Mouse (Mus musculus): ENCODE measurements at regions not wholly inside any gene's neighbourhood (a gene's known extent, or its start where the extent isn't known, plus 50 kb on each side); places are given as distances from the start of the nearest gene placed in this dataset.

GRCm38 (mm10) chr6:140342881-140343280 is 81.0 kb upstream of the Plekha5 start:
- Histone ChIP-seq H3K27me3 (ENCODE audit: control insufficient read depth, insufficient read depth, low read length) (no peaks in the 10 kb centered on the region), H3K4me1 (ENCODE audit: control insufficient read depth, insufficient read depth, low read length) (peaks cover 3% of the 10 kb centered on the region), H3K27ac (no peak overlapping the region), H3K9ac (ENCODE audit: low read depth, low read length) (no peak overlapping the region), H3K36me3 (ENCODE audit: control insufficient read depth, insufficient read depth, low read length) (no peaks in the 10 kb centered on the region), H3K79me2 (replicated peaks; ENCODE audit: control insufficient read depth, insufficient read depth, low read length) (no peaks in the 10 kb centered on the region), H3K4me3 (no peak overlapping the region)
- 45% methylated on average over 1 of the region's 1 CpGs for WGBS
- intact Hi-C loops (cut with DNase I), result no loop called here
- TF ChIP-seq CTCF (IDR thresholded peaks at IDR 0.05), result no peak
- TF ChIP-seq EP300 (IDR thresholded peaks at IDR 0.05; ENCODE audit: insufficient read depth, low read depth, low read length), result no peak
- no peak for TF ChIP-seq POLR2A (IDR thresholded peaks at IDR 0.05; ENCODE audit: insufficient read depth, low read depth, low read length)
- no peak for DNase-seq

DNA sequence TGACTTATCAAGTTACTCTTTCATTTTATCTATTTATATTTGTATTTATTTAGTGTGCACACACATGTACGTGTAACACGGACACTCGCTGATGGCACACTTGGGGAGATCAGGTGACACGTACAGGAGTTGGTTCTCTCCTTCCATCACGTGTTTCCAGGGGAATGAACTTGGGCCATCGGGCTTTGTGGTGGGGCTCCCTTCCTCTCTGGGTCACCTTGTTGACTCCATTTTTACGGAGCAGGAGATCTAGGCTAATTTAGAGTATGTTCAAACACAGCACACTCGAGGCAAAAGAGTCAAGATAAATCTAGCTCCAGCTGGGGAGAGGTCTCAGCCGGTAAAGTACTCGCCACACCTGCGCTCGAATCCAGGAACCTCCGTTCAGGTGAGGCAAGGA is 84.1 kb upstream of the Plekha5 start:
- Histone ChIP-seq H3K27ac (no peak overlapping the region), H3K4me3 (no peak overlapping the region), H3K9ac (ENCODE audit: low read depth, low read length) (no peak overlapping the region), H3K4me1 (ENCODE audit: control insufficient read depth, insufficient read depth, low read length) (peaks cover 4% of the 10 kb centered on the region), H3K27me3 (ENCODE audit: control insufficient read depth, insufficient read depth, low read length) (no peaks in the 10 kb centered on the region), H3K36me3 (ENCODE audit: control insufficient read depth, insufficient read depth, low read length) (no peaks in the 10 kb centered on the region), H3K79me2 (replicated peaks; ENCODE audit: control insufficient read depth, insufficient read depth, low read length) (no peaks in the 10 kb centered on the region)
- intact Hi-C loops (cut with DNase I), result no loop called here
- DNase-seq, result no peak
- WGBS, result 80% methylated on average over 13 of the region's 13 CpGs
- TF ChIP-seq CTCF (IDR thresholded peaks at IDR 0.05), result no peak
- no peak for TF ChIP-seq EP300 (IDR thresholded peaks at IDR 0.05; ENCODE audit: insufficient read depth, low read depth, low read length)
- no peak for TF ChIP-seq POLR2A (IDR thresholded peaks at IDR 0.05; ENCODE audit: insufficient read depth, low read depth, low read length)

DNA sequence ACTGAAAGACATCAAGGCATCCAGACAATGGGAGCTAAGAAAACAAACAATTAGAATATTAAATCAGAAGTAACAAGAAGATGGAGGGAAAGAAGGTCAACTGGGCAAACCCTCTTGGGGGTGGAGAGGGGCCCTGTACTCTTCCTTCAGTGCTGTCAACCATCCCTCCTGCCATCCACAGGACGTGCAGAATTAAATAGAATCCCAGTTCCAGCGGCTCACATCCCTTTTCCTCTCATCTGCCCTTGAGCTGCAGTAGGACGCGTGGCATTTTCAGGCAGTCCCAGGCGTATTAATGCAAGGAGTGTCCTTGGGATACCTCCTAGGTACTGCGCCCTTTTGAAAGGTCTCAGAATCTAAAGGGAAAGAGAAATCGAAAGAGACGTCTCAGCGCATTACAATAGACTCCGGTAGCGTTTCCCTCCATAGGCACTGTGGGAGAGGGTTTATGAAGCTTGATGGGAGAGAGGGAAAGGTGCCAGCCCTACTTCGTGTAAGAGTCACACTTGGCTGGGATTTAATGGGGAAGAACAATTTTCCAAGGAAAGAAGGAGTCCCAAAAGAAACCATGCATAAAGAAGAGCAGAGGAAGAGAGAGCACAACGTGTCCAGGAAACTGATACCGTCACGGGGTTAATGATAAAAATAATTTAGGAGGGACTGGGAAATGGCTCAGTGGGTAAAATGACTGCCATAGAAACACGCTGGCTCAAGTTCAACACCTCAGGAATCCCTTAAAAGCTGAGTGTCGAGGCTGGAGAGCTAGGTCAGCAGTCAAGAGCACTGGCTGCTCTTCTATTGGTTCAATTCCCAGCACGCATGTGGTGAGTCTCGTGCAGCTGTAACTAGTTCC is 85.7 kb upstream of the Plekha5 start:
- peaks cover 4% of the 10 kb centered on the region for H3K4me1 ChIP-seq (ENCODE audit: control insufficient read depth, insufficient read depth, low read length)
- TF ChIP-seq EP300 (IDR thresholded peaks at IDR 0.05; ENCODE audit: insufficient read depth, low read depth, low read length) (no peak), POLR2A (IDR thresholded peaks at IDR 0.05; ENCODE audit: insufficient read depth, low read depth, low read length) (no peak), CTCF (IDR thresholded peaks at IDR 0.05) (no peak)
- H3K27ac ChIP-seq, result no peak overlapping the region
- no peak overlapping the region for H3K9ac ChIP-seq (ENCODE audit: low read depth, low read length)
- H3K79me2 ChIP-seq (replicated peaks; ENCODE audit: control insufficient read depth, insufficient read depth, low read length), result no peaks in the 10 kb centered on the region
- DNase-seq, result no peak
- H3K36me3 ChIP-seq (ENCODE audit: control insufficient read depth, insufficient read depth, low read length), result no peaks in the 10 kb centered on the region
- no peaks in the 10 kb centered on the region for H3K27me3 ChIP-seq (ENCODE audit: control insufficient read depth, insufficient read depth, low read length)
- intact Hi-C loops (cut with DNase I), result no loop called here
- H3K4me3 ChIP-seq, result peak overlapping the region; percentile 11; the same call in 1 of the 2 replicates
- 34% methylated on average over 19 of the region's 19 CpGs for WGBS

GRCm38 (mm10) chr6:140337083-140337491 is 86.8 kb upstream of the Plekha5 start:
- no peaks in the 10 kb centered on the region for H3K79me2 ChIP-seq (replicated peaks; ENCODE audit: control insufficient read depth, insufficient read depth, low read length)
- peak in 1 of 2 experiments; percentile 19 for DNase-seq
- intact Hi-C loops (cut with DNase I), result no loop called here
- WGBS, result 55% methylated on average over 3 of the region's 3 CpGs
- H3K27me3 ChIP-seq (ENCODE audit: control insufficient read depth, insufficient read depth, low read length), result no peaks in the 10 kb centered on the region
- TF ChIP-seq EP300 (IDR thresholded peaks at IDR 0.05; ENCODE audit: insufficient read depth, low read depth, low read length) (no peak), CTCF (IDR thresholded peaks at IDR 0.05) (no peak), POLR2A (IDR thresholded peaks at IDR 0.05; ENCODE audit: insufficient read depth, low read depth, low read length) (no peak)
- no peak overlapping the region for H3K9ac ChIP-seq (ENCODE audit: low read depth, low read length)
- no peak overlapping the region for H3K4me3 ChIP-seq
- peaks cover 4% of the 10 kb centered on the region for H3K4me1 ChIP-seq (ENCODE audit: control insufficient read depth, insufficient read depth, low read length)
- no peak overlapping the region for H3K27ac ChIP-seq
- no peaks in the 10 kb centered on the region for H3K36me3 ChIP-seq (ENCODE audit: control insufficient read depth, insufficient read depth, low read length)

DNA sequence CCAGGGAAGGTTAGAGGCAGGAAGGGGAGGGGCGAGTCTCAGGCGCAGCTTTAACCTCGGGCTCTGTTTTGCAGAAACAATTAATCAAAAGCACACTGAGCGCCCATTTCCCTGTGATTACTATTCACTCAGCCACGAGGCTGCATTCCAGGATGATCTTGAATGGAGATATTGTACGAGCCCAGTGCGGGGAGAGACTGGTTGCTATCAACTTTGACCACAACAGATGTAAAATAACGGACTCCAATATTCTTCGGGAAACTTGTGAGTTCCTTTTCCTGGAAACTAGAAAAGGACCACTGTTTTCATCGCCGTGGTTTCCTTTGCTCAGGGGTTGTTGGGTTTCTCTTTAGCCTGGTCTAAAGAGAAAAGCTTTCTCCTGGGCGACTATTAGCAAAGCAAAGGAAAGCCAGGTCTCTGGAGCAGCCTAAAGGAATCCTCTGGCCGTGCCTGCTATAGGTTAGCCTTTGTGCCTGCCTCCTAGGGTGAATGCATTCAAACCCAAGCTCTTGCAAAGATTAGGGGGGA is 87.4 kb upstream of the Plekha5 start:
- 12% methylated on average over 13 of the region's 13 CpGs for WGBS
- H3K27me3 ChIP-seq (ENCODE audit: control insufficient read depth, insufficient read depth, low read length), result no peaks in the 10 kb centered on the region
- H3K36me3 ChIP-seq (ENCODE audit: control insufficient read depth, insufficient read depth, low read length), result no peaks in the 10 kb centered on the region
- peaks cover 4% of the 10 kb centered on the region for H3K4me1 ChIP-seq (ENCODE audit: control insufficient read depth, insufficient read depth, low read length)
- H3K9ac ChIP-seq (ENCODE audit: low read depth, low read length), result no peak overlapping the region
- TF ChIP-seq EP300 (IDR thresholded peaks at IDR 0.05; ENCODE audit: insufficient read depth, low read depth, low read length) (no peak), CTCF (IDR thresholded peaks at IDR 0.05) (no peak), POLR2A (IDR thresholded peaks at IDR 0.05; ENCODE audit: insufficient read depth, low read depth, low read length) (no peak)
- DNase-seq, result no peak
- intact Hi-C loops (cut with DNase I), result no loop called here
- no peak overlapping the region for H3K4me3 ChIP-seq
- no peaks in the 10 kb centered on the region for H3K79me2 ChIP-seq (replicated peaks; ENCODE audit: control insufficient read depth, insufficient read depth, low read length)
- no peak overlapping the region; the same call in 1 of the 2 replicates for H3K27ac ChIP-seq

DNA sequence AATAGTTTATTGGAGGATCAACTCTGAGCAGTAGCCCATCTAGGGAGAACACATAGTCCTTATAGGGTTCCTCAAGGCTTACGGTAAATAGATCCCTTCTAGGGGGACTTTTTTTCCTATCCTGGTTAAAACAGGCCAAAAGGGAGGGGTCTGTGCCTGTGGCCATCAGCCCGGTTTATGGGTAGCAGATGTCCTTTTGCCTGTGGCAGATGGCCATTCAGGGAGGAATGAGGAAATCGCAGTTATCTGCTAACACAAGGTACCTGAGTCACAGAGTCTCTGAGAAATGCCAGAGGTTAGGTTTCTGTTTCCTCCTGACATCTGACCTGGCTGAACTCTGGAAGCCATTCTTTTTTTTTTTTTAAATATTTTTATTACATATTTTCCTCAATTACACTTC is 90.5 kb upstream of the Plekha5 start:
- no peak overlapping the region for H3K4me3 ChIP-seq
- TF ChIP-seq POLR2A (IDR thresholded peaks at IDR 0.05; ENCODE audit: insufficient read depth, low read depth, low read length) (no peak), EP300 (IDR thresholded peaks at IDR 0.05; ENCODE audit: insufficient read depth, low read depth, low read length) (no peak), CTCF (IDR thresholded peaks at IDR 0.05) (no peak)
- WGBS, result 75% methylated on average over 3 of the region's 3 CpGs
- no peak overlapping the region for H3K27ac ChIP-seq
- peaks cover 2% of the 10 kb centered on the region for H3K4me1 ChIP-seq (ENCODE audit: control insufficient read depth, insufficient read depth, low read length)
- no peaks in the 10 kb centered on the region for H3K27me3 ChIP-seq (ENCODE audit: control insufficient read depth, insufficient read depth, low read length)
- H3K79me2 ChIP-seq (replicated peaks; ENCODE audit: control insufficient read depth, insufficient read depth, low read length), result no peaks in the 10 kb centered on the region
- no peak for DNase-seq
- H3K36me3 ChIP-seq (ENCODE audit: control insufficient read depth, insufficient read depth, low read length), result no peaks in the 10 kb centered on the region
- no peak overlapping the region for H3K9ac ChIP-seq (ENCODE audit: low read depth, low read length)
- intact Hi-C loops (cut with DNase I), result no loop called here

Data from heart, adult 2 months (tissue).